Mouse (Mus musculus) right cerebral cortex, adult 18-20 months (tissue): ENCODE results near the gene Mrpl2.
A peak's percentile ranks its signal among the peaks of the same experiment; 100 is the strongest.

Experiments
- DNase-seq: peaks from one replicate; pipeline ENCODE4 v3.0.0; 2022; ENCODE audit warnings: mixed read lengths

Mrpl2 gene

GRCm38 (mm10) chr17:46628471-46628790 is 17.6 kb upstream of the Mrpl2 start:
- DNase-seq, result no peak

GRCm38 (mm10) chr17:46628791-46629684 is 17.0 kb upstream of the Mrpl2 start, which contains the start of gene Ptk7:
Gene Ptk7, minus strand, starts transcription at chr17:46629504.
- DNase-seq, result peak; percentile 65

- no peak for DNase-seq
These were observed 16.2 kb upstream of the Mrpl2 start for GRCm38 (mm10) chr17:46629685-46630441.

GRCm38 (mm10) chr17:46636831-46637523 is 9.1 kb upstream of the Mrpl2 start:
- peak; percentile 69 for DNase-seq

GRCm38 (mm10) chr17:46639929-46640328 is 6.1 kb upstream of the Mrpl2 start:
- no peak for DNase-seq

- no peak for DNase-seq
These were observed 4.0 kb upstream of the Mrpl2 start for GRCm38 (mm10) chr17:46642060-46642459.

- DNase-seq, result no peak
These were observed 1.8 kb upstream of the Mrpl2 start for GRCm38 (mm10) chr17:46644152-46644805.

- DNase-seq, result no peak
These were observed 1.0 kb upstream of the Mrpl2 start for GRCm38 (mm10) chr17:46644916-46645475.

GRCm38 (mm10) chr17:46646322-46646662 is 263 bp downstream of the Mrpl2 start:
- no peak for DNase-seq

GRCm38 (mm10) chr17:46647279-46647678 is 1.2 kb downstream of the Mrpl2 start:
- DNase-seq, result no peak

- DNase-seq, result no peak
These were observed 2.4 kb downstream of the Mrpl2 start for GRCm38 (mm10) chr17:46648436-46648835.

GRCm38 (mm10) chr17:46649811-46650210 is 3.8 kb downstream of the Mrpl2 start:
- DNase-seq, result no peak

- peak; percentile 94 for DNase-seq
These were observed 4.4 kb downstream of the Mrpl2 start, which contains the start of gene Cul7 for GRCm38 (mm10) chr17:46650232-46651031. Gene Cul7, plus strand, starts transcription at chr17:46650337.

GRCm38 (mm10) chr17:46651292-46651691 is 5.3 kb downstream of the Mrpl2 start:
- DNase-seq, result no peak

- DNase-seq, result no peak
These were observed 5.9 kb downstream of the Mrpl2 start for GRCm38 (mm10) chr17:46651755-46652547.

- no peak for DNase-seq
These were observed 10.0 kb downstream of the Mrpl2 start for GRCm38 (mm10) chr17:46656054-46656453.

- DNase-seq, result no peak
These were observed 15.3 kb downstream of the Mrpl2 start for GRCm38 (mm10) chr17:46661351-46661750.

- DNase-seq, result no peak
These were observed 16.0 kb downstream of the Mrpl2 start for GRCm38 (mm10) chr17:46661981-46662380.

GRCm38 (mm10) chr17:46662730-46663129 is 16.7 kb downstream of the Mrpl2 start:
- DNase-seq, result no peak

GRCm38 (mm10) chr17:46667712-46668111 is 21.7 kb downstream of the Mrpl2 start:
- no peak for DNase-seq

GRCm38 (mm10) chr17:46669911-46670310 is 23.9 kb downstream of the Mrpl2 start:
- no peak for DNase-seq
